Mouse (Mus musculus): Measurements from ENCODE around the gene Emilin1.

The Emilin1 gene

GRCm38 (mm10) chr5:30951706-30952105 is 38.5 kb downstream of the Emilin1 start:
- in situ Hi-C loops (cut with MboI; ENCODE audit: unreplicated experiment in 2 of 2), result no loop called here

- in situ Hi-C loops (cut with MboI; ENCODE audit: unreplicated experiment in 2 of 2), result no loop called here
Observed at GRCm38 (mm10) chr5:30952551-30952950, 39.3 kb downstream of the Emilin1 start.

- in situ Hi-C loops (cut with MboI; ENCODE audit: unreplicated experiment in 2 of 2), result no loop called here
Observed at GRCm38 (mm10) chr5:30954065-30954464, 40.9 kb downstream of the Emilin1 start.

- in situ Hi-C loops (cut with MboI; ENCODE audit: unreplicated experiment in 2 of 2), result no loop called here
Observed at GRCm38 (mm10) chr5:30954556-30954955, 41.4 kb downstream of the Emilin1 start.

- in situ Hi-C loops (cut with MboI; ENCODE audit: unreplicated experiment in 2 of 2), result no loop called here
Observed at GRCm38 (mm10) chr5:30955751-30956150, 42.5 kb downstream of the Emilin1 start.

- in situ Hi-C loops (cut with MboI; ENCODE audit: unreplicated experiment in 2 of 2), result no loop called here
Observed at GRCm38 (mm10) chr5:30957891-30958290, 44.7 kb downstream of the Emilin1 start.

- in situ Hi-C loops (cut with MboI; ENCODE audit: unreplicated experiment in 2 of 2), result no loop called here
Observed at GRCm38 (mm10) chr5:30959198-30959854, 46.1 kb downstream of the Emilin1 start.

- in situ Hi-C loops (cut with MboI; ENCODE audit: unreplicated experiment in 2 of 2), result no loop called here
Observed at GRCm38 (mm10) chr5:30959966-30960501, 46.8 kb downstream of the Emilin1 start, which contains the start of gene Preb. TSS of gene Preb (minus strand) at chr5:30960361.

- in situ Hi-C loops (cut with MboI; ENCODE audit: unreplicated experiment in 2 of 2), result no loop called here
Observed at GRCm38 (mm10) chr5:30960814-30961213, 47.6 kb downstream of the Emilin1 start.

- in situ Hi-C loops (cut with MboI; ENCODE audit: unreplicated experiment in 2 of 2), result no loop called here
Observed at GRCm38 (mm10) chr5:30961545-30962505, 48.6 kb downstream of the Emilin1 start.

- in situ Hi-C loops (cut with MboI; ENCODE audit: unreplicated experiment in 2 of 2), result no loop called here
Observed at GRCm38 (mm10) chr5:30963916-30964315, 50.7 kb downstream of the Emilin1 start.

GRCm38 (mm10) chr5:30966189-30966588 is 53.0 kb downstream of the Emilin1 start:
- in situ Hi-C loops (cut with MboI; ENCODE audit: unreplicated experiment in 2 of 2), result no loop called here

GRCm38 (mm10) chr5:30968416-30968815 is 55.2 kb downstream of the Emilin1 start, which contains the start of gene Tcf23:
TSS of gene Tcf23 (plus strand) at chr5:30968662.
- in situ Hi-C loops (cut with MboI; ENCODE audit: unreplicated experiment in 2 of 2), result no loop called here

GRCm38 (mm10) chr5:30969440-30969839 is 56.2 kb downstream of the Emilin1 start:
- in situ Hi-C loops (cut with MboI; ENCODE audit: unreplicated experiment in 2 of 2), result no loop called here

Measured in v-Abl transformed pro-B cells (cell line).